Mouse (Mus musculus): Measurements from ENCODE around the gene Ppp3ca.

The Ppp3ca gene

DNA sequence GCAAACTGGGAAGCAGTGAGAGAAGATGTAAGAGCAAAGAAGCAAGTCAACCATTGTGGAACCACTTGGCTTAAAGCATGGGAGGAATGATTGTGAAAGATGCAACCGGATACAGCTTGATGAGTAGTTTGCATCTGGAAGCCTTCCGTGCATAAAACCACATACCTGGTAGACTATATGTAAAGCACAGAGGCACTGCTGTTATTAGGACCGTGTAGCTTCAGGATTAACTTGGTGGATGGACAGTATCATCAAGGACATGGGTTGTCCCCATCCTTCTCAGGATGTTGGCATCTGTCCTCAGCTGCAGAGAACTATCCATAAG lies 271.6 kb downstream of the Ppp3ca start:
- no peak for DNase-seq

GRCm38 (mm10) chr3:136945550-136945949 lies 275.6 kb downstream of the Ppp3ca start:
- DNase-seq = no peak

- DNase-seq = no peak
These were observed 276.7 kb downstream of the Ppp3ca start for GRCm38 (mm10) chr3:136946662-136947061.

DNA sequence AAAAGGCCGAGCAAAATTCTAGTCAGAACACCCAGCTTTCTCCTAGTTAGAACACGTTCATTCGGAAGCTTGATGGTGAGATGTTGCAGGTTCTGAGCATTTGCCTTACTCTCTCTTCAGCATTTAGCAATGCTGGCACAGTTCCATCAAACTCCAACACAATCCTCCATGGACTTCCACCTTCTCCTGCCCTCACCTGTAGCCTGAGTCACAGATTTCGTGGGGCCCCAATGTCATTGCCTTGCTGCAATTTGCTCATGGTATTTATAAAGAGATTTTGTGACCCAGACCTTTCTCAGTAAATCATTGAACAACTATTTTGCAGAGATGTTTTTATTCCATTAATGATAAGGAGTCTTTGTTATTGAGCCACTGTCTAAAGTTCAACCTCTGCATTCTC lies 278.2 kb downstream of the Ppp3ca start:
- no peak for DNase-seq

GRCm38 (mm10) chr3:136951792-136952191 lies 281.9 kb downstream of the Ppp3ca start:
- no peak for DNase-seq

GRCm38 (mm10) chr3:136952822-136953221 lies 282.9 kb downstream of the Ppp3ca start:
- no peak for DNase-seq

DNA sequence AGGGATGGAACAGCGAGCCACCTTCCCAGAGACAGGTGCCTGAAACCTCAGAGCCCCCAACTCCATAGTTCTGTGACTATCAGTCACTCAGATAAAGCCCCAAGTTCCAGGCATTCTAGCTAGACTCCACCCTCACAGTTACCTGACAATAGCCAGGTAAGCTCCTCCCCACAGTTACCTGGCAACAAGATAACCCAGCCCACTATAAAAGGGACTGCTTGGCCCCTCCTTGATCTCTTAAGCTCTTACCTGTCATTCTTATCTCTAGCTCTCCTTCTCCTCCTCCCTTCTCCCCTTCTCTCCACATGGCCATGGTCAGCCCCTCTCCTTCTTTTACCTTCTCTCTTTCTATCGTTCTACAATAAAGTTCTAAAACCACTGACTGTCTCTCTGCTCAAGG lies 285.1 kb downstream of the Ppp3ca start:
- DNase-seq = no peak

GRCm38 (mm10) chr3:136960314-136960713 lies 290.4 kb downstream of the Ppp3ca start:
- no peak for DNase-seq

DNA sequence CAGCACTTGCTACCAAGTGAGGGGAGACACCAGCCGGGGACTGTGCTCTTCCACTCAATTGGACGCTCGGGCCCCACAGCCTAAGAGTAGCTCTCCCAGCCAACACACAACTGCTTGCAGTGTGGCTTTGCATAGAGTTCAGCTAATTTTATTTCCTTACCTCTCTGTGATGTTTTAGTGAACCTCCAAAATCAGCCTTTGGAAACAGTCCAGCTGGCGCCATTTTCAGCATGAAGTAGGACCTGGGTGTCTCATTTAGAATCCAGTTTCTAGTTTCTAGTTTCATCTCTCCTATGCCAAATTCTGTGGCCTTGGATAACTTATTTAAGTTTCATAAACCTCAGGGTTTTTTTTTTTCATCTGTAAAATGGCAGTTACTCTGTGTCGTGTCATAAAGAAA lies 296.9 kb downstream of the Ppp3ca start:
- DNase-seq = no peak

DNA sequence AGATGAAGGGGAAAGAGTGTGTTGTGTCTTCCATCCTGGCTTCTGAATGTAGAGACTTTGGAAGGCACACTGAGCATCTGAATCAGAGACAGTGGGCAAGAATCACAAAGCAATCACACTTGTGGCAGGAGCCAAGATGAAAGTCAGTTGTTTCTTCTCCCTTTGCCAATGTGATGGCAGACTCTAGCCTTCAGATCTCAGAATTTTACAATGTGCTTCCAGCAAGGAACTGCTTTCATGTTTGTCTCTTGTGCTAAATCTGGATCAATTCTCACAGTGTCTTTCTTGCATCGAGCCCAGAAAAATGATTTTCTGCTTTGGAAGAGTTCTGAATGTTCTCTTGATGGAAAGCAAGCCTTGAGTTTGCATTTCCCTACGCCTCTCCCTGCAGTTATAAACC lies 297.6 kb downstream of the Ppp3ca start:
- no peak for DNase-seq

DNA sequence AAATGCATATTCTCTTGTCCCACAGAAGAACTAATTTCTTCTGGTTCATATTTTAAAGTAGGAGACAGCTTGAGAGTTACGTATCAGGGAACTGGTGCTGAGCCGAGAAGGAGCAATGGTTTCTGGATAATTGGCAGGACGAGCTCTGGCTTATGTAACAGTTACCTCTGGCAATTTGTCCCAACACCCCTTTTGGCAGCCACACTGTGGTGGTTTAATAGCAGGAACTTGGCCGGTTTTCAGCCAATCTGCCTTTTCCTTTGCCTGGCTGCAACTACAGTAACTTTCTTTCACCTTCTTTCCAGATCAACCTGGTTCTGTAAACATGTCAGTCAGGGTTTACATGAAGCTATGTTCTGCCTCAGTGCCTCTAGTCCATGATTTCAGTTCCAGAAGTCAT lies 299.9 kb downstream of the Ppp3ca start:
- DNase-seq = peak; percentile 84

DNA sequence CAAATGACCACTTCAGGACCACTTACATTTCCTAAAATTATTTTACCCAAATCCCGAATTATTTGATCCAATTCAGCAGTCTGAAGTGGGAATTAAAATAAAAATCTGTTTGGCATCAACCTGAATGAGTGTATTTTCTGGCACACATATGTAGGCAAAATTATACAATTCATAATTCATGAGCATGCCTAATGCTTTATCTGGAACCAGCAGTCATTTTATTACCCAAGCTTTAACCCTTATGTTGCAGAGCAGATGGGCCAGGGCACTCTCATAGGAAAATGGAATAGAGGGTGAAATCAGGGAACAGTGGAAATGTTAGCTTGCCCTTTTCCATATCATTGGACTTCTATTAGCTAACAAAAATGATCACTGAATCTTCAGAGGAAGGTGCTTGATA lies 307.9 kb downstream of the Ppp3ca start:
- DNase-seq = no peak

DNA sequence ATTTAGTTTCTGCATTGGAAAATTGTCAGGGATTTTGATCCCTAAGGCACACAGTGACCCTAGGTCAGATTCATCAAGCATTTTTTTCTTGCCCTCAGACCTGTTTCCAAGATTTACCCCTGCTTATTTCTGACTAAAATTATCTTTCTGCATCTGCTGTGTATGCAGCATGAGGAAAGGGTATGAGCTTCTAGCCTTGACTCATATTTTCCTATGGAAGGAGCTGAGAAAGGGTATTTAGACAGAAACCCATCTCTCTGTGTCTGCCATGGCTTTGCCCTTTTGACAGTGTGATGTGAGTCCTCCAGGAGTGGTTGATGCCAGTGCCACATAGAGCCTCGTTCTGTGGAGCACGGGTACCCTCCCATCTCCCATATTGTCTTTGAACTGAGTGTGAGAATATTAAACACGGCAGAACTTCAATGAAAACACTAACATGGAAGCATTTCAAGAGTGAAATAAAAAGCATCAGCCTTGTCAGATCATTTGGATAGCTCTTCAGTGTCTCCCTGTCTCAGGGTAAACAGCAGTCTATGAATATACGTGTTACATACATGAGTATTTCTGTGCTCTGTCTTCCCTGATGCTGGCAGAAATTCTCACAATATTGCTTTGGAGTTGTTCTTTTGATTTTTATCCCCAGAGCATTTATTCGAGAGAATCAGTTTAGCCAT lies 311.1 kb downstream of the Ppp3ca start:
- DNase-seq = no peak

DNA sequence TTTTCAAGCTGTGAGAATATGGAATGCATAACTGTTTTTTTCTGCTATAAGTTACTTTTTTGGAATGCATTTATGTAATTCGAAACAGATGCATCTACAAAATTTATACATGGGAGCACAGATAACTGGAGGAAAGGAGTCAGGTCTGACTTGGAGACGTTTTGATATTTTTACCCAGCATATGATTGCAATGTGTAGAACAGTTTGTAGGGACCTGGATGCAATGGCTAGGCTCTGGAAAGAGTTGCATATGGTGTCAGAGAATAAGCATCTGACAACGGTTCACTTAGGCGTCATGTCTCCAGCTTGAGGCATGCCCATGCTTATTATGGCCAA lies 311.6 kb downstream of the Ppp3ca start:
- DNase-seq = no peak

- DNase-seq = no peak
These were observed 312.1 kb downstream of the Ppp3ca start for GRCm38 (mm10) chr3:136982021-136982420.

GRCm38 (mm10) chr3:136986096-136986881 lies 316.4 kb downstream of the Ppp3ca start:
- DNase-seq = no peak

Data from cerebellum, adult 8-10 months (tissue).